Comparison of ENCODE assay signal across 8 mouse cellular contexts in the genomic region with DNA sequence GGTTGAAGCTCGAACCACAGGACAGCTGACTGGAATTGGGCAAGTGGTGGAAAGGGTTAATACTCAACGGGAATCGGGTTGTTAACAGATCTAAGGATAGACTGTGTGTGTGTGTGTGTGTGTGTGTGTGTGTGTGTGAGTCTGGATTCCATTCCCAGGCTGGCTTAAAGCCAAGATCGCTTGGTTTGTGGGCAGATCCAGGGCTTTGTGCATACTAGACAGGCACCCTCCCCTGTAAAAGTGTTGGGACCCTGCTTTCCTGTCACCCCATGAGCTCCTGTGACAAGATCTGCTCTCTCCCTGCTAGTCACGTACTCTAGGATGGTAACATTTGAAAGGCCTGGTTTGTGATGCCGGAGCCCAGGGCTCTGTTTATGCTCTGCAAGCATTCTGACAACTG. TPM values are rescaled to one million over a fixed set of nuclear protein-coding genes. Genes with fewer than 3 reads are reported as not detected.
DNase-seq lines count a peak whose midpoint lies in the region; ATAC-seq lines count a peak whose summit lies in the region.

No protein-coding gene starts in this region.

- no peak overlapping the region for H3K9ac ChIP-seq in forebrain, embryonic 11.5 days (ENCODE audit: low read length)
- no peak overlapping the region for H3K9ac ChIP-seq in hindbrain, embryonic 16.5 days (ENCODE audit: low read depth, low read length)
- no peak overlapping the region for H3K9ac ChIP-seq in liver, embryonic 13.5 days

- H3K4me3 ChIP-seq in forebrain, embryonic 10.5 days = no peak overlapping the region
- H3K4me3 ChIP-seq in forebrain, embryonic 11.5 days (ENCODE audit: low read depth, low read length) = no peak overlapping the region
- H3K4me3 ChIP-seq in hindbrain, embryonic 16.5 days (ENCODE audit: low read length) = no peak overlapping the region
- H3K4me3 ChIP-seq in liver, embryonic 13.5 days (replicated peaks) = no peak overlapping the region

- no peak for DNase-seq in forebrain, embryonic 10.5 days (ENCODE audit: extremely low spot score, low spot score)
- DNase-seq in forebrain, embryonic 11.5 days (ENCODE audit: low spot score) = no peak
- peak; percentile 73 for DNase-seq in right cerebral cortex, postnatal 14 days
- no peak for DNase-seq in right cerebral cortex, adult 18-20 months
- DNase-seq in liver, embryonic 13.5 days = no peak
- no peak for DNase-seq in spleen, adult 12 weeks (ENCODE audit: low spot score)

- H3K4me1 ChIP-seq in forebrain, embryonic 10.5 days = peaks cover 51% of the 10 kb centered on the region
- peaks cover 17% of the 10 kb centered on the region for H3K4me1 ChIP-seq in forebrain, embryonic 11.5 days (replicated peaks; ENCODE audit: control insufficient read depth, insufficient read depth, low read length)
- no peaks in the 10 kb centered on the region for H3K4me1 ChIP-seq in hindbrain, embryonic 16.5 days (ENCODE audit: control insufficient read depth, insufficient read depth, low read depth, low read length)
- peaks cover 66% of the 10 kb centered on the region for H3K4me1 ChIP-seq in liver, embryonic 13.5 days (replicated peaks)

- ATAC-seq in forebrain, embryonic 11.5 days (replicated peaks; ENCODE audit: low FRiP score) = no peak
- no peak for ATAC-seq in hindbrain, embryonic 16.5 days
- ATAC-seq in liver, embryonic 13.5 days (ENCODE audit: low read depth) = no peak
- no peak for ATAC-seq in megakaryocyte-erythroid progenitor cell, adult 5-6 weeks (replicated peaks; ENCODE audit: low FRiP score, low TSS enrichment, poor library complexity, severe bottlenecking)

- no peaks in the 10 kb centered on the region for H3K9me3 ChIP-seq in forebrain, embryonic 10.5 days
- H3K9me3 ChIP-seq in forebrain, embryonic 11.5 days (ENCODE audit: control insufficient read depth, low read length) = no peaks in the 10 kb centered on the region
- no peaks in the 10 kb centered on the region for H3K9me3 ChIP-seq in hindbrain, embryonic 16.5 days (ENCODE audit: control insufficient read depth, low read length)
- no peaks in the 10 kb centered on the region for H3K9me3 ChIP-seq in liver, embryonic 13.5 days (replicated peaks)

- H3K27ac ChIP-seq in forebrain, embryonic 10.5 days = peak overlapping the region; percentile 31; the same call in 1 of the 2 replicates
- no peak overlapping the region for H3K27ac ChIP-seq in forebrain, embryonic 11.5 days (ENCODE audit: low read depth, low read length)
- 0 out of 2 replicates have a peak overlapping the region, but pooled peaks have one; percentile 12 for H3K27ac ChIP-seq in hindbrain, embryonic 16.5 days (ENCODE audit: low read depth, low read length)
- peak overlapping the region; percentile 3; the same call in 1 of the 2 replicates for H3K27ac ChIP-seq in liver, embryonic 13.5 days

- 66% methylated on average over 6 of the region's 6 CpGs for WGBS in forebrain, embryonic 10.5 days
- 47% methylated on average over 6 of the region's 6 CpGs for WGBS in forebrain, embryonic 11.5 days
- WGBS in hindbrain, embryonic 16.5 days = 37% methylated on average over 6 of the region's 6 CpGs
- WGBS in liver, embryonic 13.5 days (ENCODE audit: insufficient replicate concordance) = 49% methylated on average over 6 of the region's 6 CpGs

- H3K36me3 ChIP-seq in forebrain, embryonic 10.5 days (replicated peaks) = peaks cover 56% of the 10 kb centered on the region
- H3K36me3 ChIP-seq in forebrain, embryonic 11.5 days (ENCODE audit: control insufficient read depth, insufficient read depth, low read length) = peaks cover 16% of the 10 kb centered on the region
- peaks cover 35% of the 10 kb centered on the region for H3K36me3 ChIP-seq in hindbrain, embryonic 16.5 days (ENCODE audit: control insufficient read depth, insufficient read depth, low read length)
- H3K36me3 ChIP-seq in liver, embryonic 13.5 days = peaks cover 48% of the 10 kb centered on the region

- no peak overlapping the region for H3K4me2 ChIP-seq in forebrain, embryonic 11.5 days (ENCODE audit: low read depth, low read length, severe bottlenecking)
- H3K4me2 ChIP-seq in hindbrain, embryonic 16.5 days (ENCODE audit: low read length) = no peak overlapping the region
- H3K4me2 ChIP-seq in liver, embryonic 13.5 days = no peak overlapping the region

- no peaks in the 10 kb centered on the region for H3K27me3 ChIP-seq in forebrain, embryonic 10.5 days (ENCODE audit: poor library complexity, severe bottlenecking)
- H3K27me3 ChIP-seq in forebrain, embryonic 11.5 days (ENCODE audit: control insufficient read depth, insufficient read depth, low read length) = no peaks in the 10 kb centered on the region
- no peaks in the 10 kb centered on the region for H3K27me3 ChIP-seq in hindbrain, embryonic 16.5 days (replicated peaks; ENCODE audit: control insufficient read depth, insufficient read depth, low read length)
- no peaks in the 10 kb centered on the region for H3K27me3 ChIP-seq in liver, embryonic 13.5 days

RNA-seq across cellular contexts. Expression of gene Ncf1, which starts 5.7 kb away (rescaled TPM):
- polyA plus RNA-seq in forebrain, embryonic 10.5 days (2016; fragmentation: Nextera tagmentation; extraction: Ambion mirVana) = 2.4 TPM in 2 replicates
- polyA plus RNA-seq in forebrain, embryonic 11.5 days (2014; fragmentation: Nextera tagmentation; extraction: Ambion mirVana) = 1.3 and 3.0 TPM in 2 replicates
- polyA plus RNA-seq in hindbrain, embryonic 16.5 days (2015; fragmentation: Nextera tagmentation; extraction: Ambion mirVana) = 2.3 and 2.7 TPM in 2 replicates
- 8.1 and 9.3 TPM in 2 replicates for polyA plus RNA-seq in liver, embryonic 13.5 days (2015; fragmentation: Nextera tagmentation; extraction: Ambion mirVana)
- 1.7 and 12.8 TPM in 2 replicates for total RNA-seq in megakaryocyte-erythroid progenitor cell, adult 5-6 weeks (2014; fragmentation: Nextera tagmentation)
- total RNA-seq in megakaryocyte-erythroid progenitor cell, adult 5-6 weeks (2017) = 3.3 and 3.9 TPM in 2 replicates

RNA-seq across cellular contexts. Expression of gene Gtf2ird2, which starts 51.3 kb away (rescaled TPM):
- polyA plus RNA-seq in forebrain, embryonic 10.5 days (2016; fragmentation: Nextera tagmentation; extraction: Ambion mirVana) = 7.0 and 7.6 TPM in 2 replicates
- 8.4 and 9.8 TPM in 2 replicates for polyA plus RNA-seq in forebrain, embryonic 11.5 days (2014; fragmentation: Nextera tagmentation; extraction: Ambion mirVana)
- 12.5 and 14.0 TPM in 2 replicates for polyA plus RNA-seq in hindbrain, embryonic 16.5 days (2015; fragmentation: Nextera tagmentation; extraction: Ambion mirVana)
- 1.5 and 2.5 TPM in 2 replicates for polyA plus RNA-seq in liver, embryonic 13.5 days (2015; fragmentation: Nextera tagmentation; extraction: Ambion mirVana)
- total RNA-seq in megakaryocyte-erythroid progenitor cell, adult 5-6 weeks (2014; fragmentation: Nextera tagmentation) = 11.6 and 16.0 TPM in 2 replicates
- 8.6 and 9.0 TPM in 2 replicates for total RNA-seq in megakaryocyte-erythroid progenitor cell, adult 5-6 weeks (2017)

RNA-seq across cellular contexts. Expression of gene Rcc1l, which starts 58.5 kb away (rescaled TPM):
- polyA plus RNA-seq in forebrain, embryonic 10.5 days (2016; fragmentation: Nextera tagmentation; extraction: Ambion mirVana) = 40.2 and 44.3 TPM in 2 replicates
- 29.1 and 34.7 TPM in 2 replicates for polyA plus RNA-seq in forebrain, embryonic 11.5 days (2014; fragmentation: Nextera tagmentation; extraction: Ambion mirVana)
- polyA plus RNA-seq in hindbrain, embryonic 16.5 days (2015; fragmentation: Nextera tagmentation; extraction: Ambion mirVana) = 21.3 TPM in 2 replicates
- 21.1 and 21.9 TPM in 2 replicates for polyA plus RNA-seq in liver, embryonic 13.5 days (2015; fragmentation: Nextera tagmentation; extraction: Ambion mirVana)
- 28.5 and 44.3 TPM in 2 replicates for total RNA-seq in megakaryocyte-erythroid progenitor cell, adult 5-6 weeks (2014; fragmentation: Nextera tagmentation)
- 8.8 and 9.8 TPM in 2 replicates for total RNA-seq in megakaryocyte-erythroid progenitor cell, adult 5-6 weeks (2017)
